ENCODE assay signal across 15 mouse cellular contexts in genomic region chr12:80787604-80788003, GRCm38 (mm10). TPM values are rescaled to one million over a fixed set of nuclear protein-coding genes. Genes with fewer than 3 reads are reported as not detected.
DNase-seq lines count a peak whose midpoint lies in the region; ATAC-seq and TF ChIP-seq lines count a peak whose summit lies in the region.
"Had no signal": no experiment of that assay in that cellular context is flagged by ENCODE, and none has a peak within 500 bp of the region (broad histone marks: within the 10 kb centered on the region; RNA-seq: fewer than 3 reads in every experiment).

No protein-coding gene starts in this region.

- intact Hi-C loops in left cerebral cortex, postnatal 14 days (cut with DNase I), result no loop called here

- no peak overlapping the region for H3K4me3 ChIP-seq in heart, embryonic 13.5 days
- no peak overlapping the region for H3K4me3 ChIP-seq in heart, embryonic 11.5 days (ENCODE audit: low read depth, low read length)
- H3K4me3 ChIP-seq in intestine, postnatal 0 days (ENCODE audit: low read depth, low read length), result peak overlapping the region; percentile 1; the same call in 1 of the 2 replicates
- no peak overlapping the region for H3K4me3 ChIP-seq in liver, embryonic 14.5 days (ENCODE audit: insufficient read depth in 1 of 2, low read depth in 2 of 2, low read length in 2 of 2)
- H3K4me3 ChIP-seq: erythroblast, embryonic 14.5 days; hindbrain, embryonic 10.5 days had no signal

- peaks cover 25% of the 10 kb centered on the region for H3K4me1 ChIP-seq in heart, embryonic 13.5 days
- H3K4me1 ChIP-seq in heart, embryonic 11.5 days (ENCODE audit: control insufficient read depth, insufficient read depth, low read length), result peaks cover 18% of the 10 kb centered on the region
- peaks cover 9% of the 10 kb centered on the region; the same call in 1 of the 2 replicates for H3K4me1 ChIP-seq in intestine, postnatal 0 days (replicated peaks; ENCODE audit: control insufficient read depth, insufficient read depth, low read length)
- peaks cover 45 to 48% of the 10 kb centered on the region in 2 experiments for H3K4me1 ChIP-seq in liver, embryonic 14.5 days (replicated peaks; ENCODE audit: control insufficient read depth in 2 of 2, insufficient read depth in 2 of 2, low read length in 1 of 2)

- TF ChIP-seq EP300 in liver, embryonic 14.5 days (IDR thresholded peaks at IDR 0.05; ENCODE audit: low read depth), result no peak

- H3K4me2 ChIP-seq in heart, embryonic 13.5 days, result peak overlapping the region; percentile 26; the same call in 1 of the 2 replicates
- no peak overlapping the region; the same call in 1 of the 2 replicates for H3K4me2 ChIP-seq in heart, embryonic 11.5 days
- peak overlapping the region; percentile 49 for H3K4me2 ChIP-seq in intestine, postnatal 0 days (replicated peaks; ENCODE audit: low read depth)
- H3K4me2 ChIP-seq in liver, embryonic 14.5 days (ENCODE audit: low read depth), result peak overlapping the region; percentile 9; the same call in 1 of the 2 replicates

- no peak for TF ChIP-seq CTCF in intestine, postnatal 0 days (IDR thresholded peaks at IDR 0.05; ENCODE audit: low read depth)
- TF ChIP-seq CTCF in liver, embryonic 14.5 days (IDR thresholded peaks at IDR 0.05; ENCODE audit: low read depth), result no peak

- H3K27me3 ChIP-seq in heart, embryonic 13.5 days (replicated peaks), result no peaks in the 10 kb centered on the region
- H3K27me3 ChIP-seq in heart, embryonic 11.5 days (ENCODE audit: control insufficient read depth, insufficient read depth, low read length), result no peaks in the 10 kb centered on the region
- H3K27me3 ChIP-seq in intestine, postnatal 0 days (replicated peaks; ENCODE audit: control insufficient read depth, insufficient read depth, low read length), result no peaks in the 10 kb centered on the region
- H3K27me3 ChIP-seq in liver, embryonic 14.5 days (ENCODE audit: control insufficient read depth, insufficient read depth, low read length), result no peaks in the 10 kb centered on the region

- no peak for ATAC-seq in heart, embryonic 13.5 days (ENCODE audit: extremely low read depth, insufficient number of reproducible peaks, low FRiP score, low TSS enrichment)
- ATAC-seq in heart, embryonic 11.5 days (replicated peaks; ENCODE audit: insufficient number of reproducible peaks, low FRiP score, low TSS enrichment), result no peak
- ATAC-seq in intestine, postnatal 0 days, result peak; percentile 39
- no peak for ATAC-seq in liver, embryonic 14.5 days (ENCODE audit: insufficient read depth)

- no peaks in the 10 kb centered on the region for H3K9me3 ChIP-seq in heart, embryonic 13.5 days
- H3K9me3 ChIP-seq in heart, embryonic 11.5 days (replicated peaks; ENCODE audit: control insufficient read depth, low read length), result no peaks in the 10 kb centered on the region
- H3K9me3 ChIP-seq in intestine, postnatal 0 days (ENCODE audit: control insufficient read depth), result no peaks in the 10 kb centered on the region
- no peaks in the 10 kb centered on the region for H3K9me3 ChIP-seq in liver, embryonic 14.5 days (ENCODE audit: control insufficient read depth, low read length)
- H3K9me3 ChIP-seq: hindbrain, embryonic 10.5 days had no signal

- peak overlapping the region; percentile 38; the same call in 1 of the 2 replicates for H3K9ac ChIP-seq in heart, embryonic 13.5 days
- no peak overlapping the region for H3K9ac ChIP-seq in heart, embryonic 11.5 days (ENCODE audit: low read depth, low read length)
- no peak overlapping the region for H3K9ac ChIP-seq in intestine, postnatal 0 days (ENCODE audit: low read depth, low read length)
- no peak overlapping the region for H3K9ac ChIP-seq in liver, embryonic 14.5 days (replicated peaks)

- WGBS in heart, embryonic 13.5 days, result 27% methylated on average over 11 of the region's 11 CpGs
- 32% methylated on average over 11 of the region's 11 CpGs for WGBS in heart, embryonic 11.5 days (ENCODE audit: insufficient replicate concordance)
- 18% methylated on average over 11 of the region's 11 CpGs for WGBS in intestine, postnatal 0 days
- 58% methylated on average over 11 of the region's 11 CpGs for WGBS in liver, embryonic 14.5 days (ENCODE audit: insufficient replicate concordance)

- no peak overlapping the region for H3K27ac ChIP-seq in heart, embryonic 13.5 days (replicated peaks)
- no peak overlapping the region for H3K27ac ChIP-seq in heart, embryonic 11.5 days (ENCODE audit: low read depth, low read length)
- H3K27ac ChIP-seq in intestine, postnatal 0 days (ENCODE audit: low read depth, low read length), result 0 out of 2 replicates have a peak overlapping the region, but pooled peaks have one; percentile 9
- no peak overlapping the region for H3K27ac ChIP-seq in liver, embryonic 14.5 days
- H3K27ac ChIP-seq: hindbrain, embryonic 10.5 days had no signal

- DNase-seq in cerebellum, adult 18-20 months, result peak; percentile 61 to 64
- no peak for DNase-seq in liver, embryonic 14.5 days (ENCODE audit: low read depth in 3 of 3, low spot score in 3 of 3)
- no peak for DNase-seq in left cerebral cortex, postnatal 14 days (ENCODE audit: low spot score in 2 of 2)
- no peak for DNase-seq in frontal cortex, postnatal 25 days (ENCODE audit: low spot score in 2 of 2)
- no peak for DNase-seq in adrenal gland, postnatal 10 days
- DNase-seq: adrenal gland, postnatal 25 days; lung, postnatal 36 days; right cerebral cortex, postnatal 4 days had no signal

- H3K36me3 ChIP-seq in heart, embryonic 13.5 days, result no peaks in the 10 kb centered on the region
- no peaks in the 10 kb centered on the region for H3K36me3 ChIP-seq in heart, embryonic 11.5 days (ENCODE audit: control insufficient read depth, insufficient read depth, low read length)
- no peaks in the 10 kb centered on the region for H3K36me3 ChIP-seq in intestine, postnatal 0 days (ENCODE audit: control insufficient read depth, insufficient read depth)
- H3K36me3 ChIP-seq in liver, embryonic 14.5 days (replicated peaks; ENCODE audit: control insufficient read depth, insufficient read depth, low read depth), result no peaks in the 10 kb centered on the region
- H3K36me3 ChIP-seq: hindbrain, embryonic 10.5 days had no signal

RNA-seq across cellular contexts. Expression of gene Susd6, which starts 2.7 kb away (rescaled TPM):
- 13.6 and 14.3 TPM in 2 replicates for polyA plus RNA-seq in heart, embryonic 13.5 days (2015; fragmentation: Nextera tagmentation; extraction: Ambion mirVana)
- 17.7 and 20.4 TPM in 2 replicates for polyA plus RNA-seq in heart, embryonic 11.5 days (2014; fragmentation: Nextera tagmentation; extraction: Ambion mirVana)
- polyA plus RNA-seq in intestine, postnatal 0 days (2015; fragmentation: Nextera tagmentation; extraction: Ambion mirVana), result 16.9 and 17.6 TPM in 2 replicates
- polyA plus RNA-seq in liver, embryonic 14.5 days (2012; rRNA removed), result 11.0 and 11.1 TPM in 2 replicates
- 11.6 and 13.9 TPM in 2 replicates for polyA plus RNA-seq in liver, embryonic 14.5 days (2014; fragmentation: Nextera tagmentation; extraction: Ambion mirVana)
- 10 to 100 TPM; 27.0 to 29.5 TPM for total RNA-seq in left cerebral cortex, postnatal 14 days (2021)
- 10 to 100 TPM; 41.7 to 42.1 TPM for total RNA-seq in adrenal gland, postnatal 10 days (2021)

RNA-seq across cellular contexts. Expression of gene Ccdc177, which starts 27.1 kb away (rescaled TPM):
- polyA plus RNA-seq in heart, embryonic 13.5 days (2015; fragmentation: Nextera tagmentation; extraction: Ambion mirVana), result 0.03 TPM in 1 of 2 replicates, not detected in the other
- polyA plus RNA-seq in heart, embryonic 11.5 days (2014; fragmentation: Nextera tagmentation; extraction: Ambion mirVana), result 0.04 TPM in 1 of 2 replicates, not detected in the other
- polyA plus RNA-seq in intestine, postnatal 0 days (2015; fragmentation: Nextera tagmentation; extraction: Ambion mirVana), result 0.03 and 0.10 TPM in 2 replicates
- polyA plus RNA-seq in liver, embryonic 14.5 days (2012; rRNA removed), result 0.01 TPM in 1 of 2 replicates, not detected in the other
- not detected in 2 replicates for polyA plus RNA-seq in liver, embryonic 14.5 days (2014; fragmentation: Nextera tagmentation; extraction: Ambion mirVana)
- total RNA-seq in left cerebral cortex, postnatal 14 days (2021), result 10 to 100 TPM; 17.0 to 18.1 TPM
- total RNA-seq in adrenal gland, postnatal 10 days (2021), result under 1 TPM; 0.06 to 0.12 TPM
- total RNA-seq: gastrocnemius, adult 18-20 months; neutrophil, adult 5-6 weeks had no signal
- polyA plus RNA-seq: erythroblast, embryonic 14.5 days had no signal

Comparison
In these comparisons a context has a peak if more than half of its experiments do, and no peak if none do; other contexts are left out.
1. DNase-seq: peak in cerebellum, adult 18-20 months (2 of 2); none in liver, embryonic 14.5 days (0 of 3), left cerebral cortex, postnatal 14 days (0 of 2), frontal cortex, postnatal 25 days (0 of 2) and adrenal gland, postnatal 10 days (single experiment).